Mouse (Mus musculus): ENCODE measurements around the gene Ptpro. TPM values are rescaled to one million over a fixed set of nuclear protein-coding genes. Genes with fewer than 3 reads are reported as not detected.
"Not testable (repeated sequence)": the region's sequence is repeated elsewhere in the genome, so short reads cannot be mapped to it uniquely, and the experiment has no call there.

Ptpro gene
- total RNA-seq, 2 experiments from 2014 or later: 3.5 to 4.1 TPM

DNA sequence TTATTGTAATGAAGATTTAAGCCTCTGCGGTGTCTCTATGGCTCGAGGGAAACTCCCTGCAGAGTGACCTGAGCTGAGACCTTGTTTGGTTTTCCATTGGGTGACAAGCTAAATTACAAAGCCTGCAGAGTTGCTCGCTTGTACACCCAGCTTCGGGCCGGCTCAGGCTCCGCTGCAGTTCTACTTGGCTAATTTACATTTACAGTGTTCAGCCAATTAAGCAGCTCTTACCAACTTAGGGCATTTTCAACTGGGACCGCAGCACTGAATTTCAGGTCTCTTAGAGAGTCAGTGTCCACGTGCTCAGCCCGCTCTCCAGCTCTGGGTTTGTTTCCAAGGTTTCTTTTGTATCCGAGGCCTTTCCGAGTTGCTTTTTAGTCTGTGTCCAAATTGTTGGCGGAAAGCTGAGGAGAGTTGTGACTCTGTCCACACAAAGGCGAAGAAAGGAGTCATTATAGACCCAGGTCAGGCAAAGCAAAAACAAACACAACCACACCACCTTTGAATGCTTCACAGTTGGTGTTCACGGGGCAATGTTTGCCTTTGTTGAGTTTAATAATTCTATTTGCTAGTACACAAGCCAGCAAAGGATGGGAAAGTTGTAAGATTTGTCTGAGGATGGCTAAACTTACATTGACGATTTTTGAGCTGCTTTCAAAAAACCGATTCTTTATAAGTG, 185.9 kb downstream of the Ptpro start:
- intact Hi-C loops (cut with DNase I): no loop called here
- DNase-seq (ENCODE audit: low spot score): no peak

- intact Hi-C loops (cut with DNase I): no loop called here
Observed at GRCm38 (mm10) chr6:137440559-137441486, 188.7 kb downstream of the Ptpro start.

GRCm38 (mm10) chr6:137443089-137443488, 191.0 kb downstream of the Ptpro start:
- DNase-seq (ENCODE audit: low spot score): no peak
- intact Hi-C loops (cut with DNase I): no loop called here

More at GRCm38 (mm10) chr6:137440559-137441486, 188.7 kb downstream of the Ptpro start:
- no peak for DNase-seq (ENCODE audit: low spot score)

DNA sequence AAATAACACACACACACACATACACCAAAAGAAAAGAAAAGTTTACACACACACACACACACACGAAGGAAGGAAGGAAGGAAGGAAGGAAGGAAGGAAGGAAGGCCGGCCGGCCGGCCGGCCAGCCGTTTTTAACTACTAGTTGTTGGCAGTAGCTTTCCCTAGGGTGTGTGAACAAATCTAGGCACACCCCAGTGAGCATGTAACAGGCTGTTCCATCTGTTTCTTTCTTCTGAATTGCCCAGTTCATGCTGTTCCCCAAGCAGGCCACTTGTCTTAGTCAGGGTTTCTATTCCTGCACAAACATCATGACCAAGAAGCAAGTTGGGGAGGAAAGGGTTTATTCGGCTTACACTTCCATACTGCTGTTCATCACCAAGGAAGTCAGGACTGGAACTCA, 194.0 kb downstream of the Ptpro start:
- intact Hi-C loops (cut with DNase I); DNase-seq (ENCODE audit: low spot score): not testable (repeated sequence)

DNA sequence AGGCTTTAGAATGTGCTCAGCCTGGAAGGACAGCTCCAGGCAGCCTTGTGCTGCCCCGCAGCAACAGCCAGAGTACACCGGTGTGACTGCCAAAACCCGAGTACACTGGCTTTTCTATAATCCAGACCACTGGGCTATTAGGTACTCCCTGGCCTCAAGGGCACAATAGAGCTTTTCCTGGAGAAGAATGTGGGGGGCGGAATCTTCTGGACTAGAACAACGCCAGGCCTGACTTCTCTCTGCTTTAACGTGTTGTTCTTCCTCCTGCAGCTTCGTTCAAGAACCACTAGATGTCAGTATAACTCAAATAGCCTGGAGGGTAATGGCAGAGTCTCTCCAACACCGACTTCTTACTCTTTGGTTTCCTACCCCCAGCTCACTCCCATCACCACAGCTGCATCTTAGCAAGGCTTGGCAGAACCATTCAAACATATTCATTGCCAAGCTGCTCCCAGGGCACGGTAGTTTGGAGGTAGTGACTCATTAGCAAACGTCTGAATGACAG, 203.5 kb downstream of the Ptpro start:
- intact Hi-C loops (cut with DNase I): loop anchor here (1.0 to 5.0 kb wide), 4 partner anchors 62 to 269 kb away; no protein-coding TSS in a partner anchor

GRCm38 (mm10) chr6:137456064-137456463, 203.9 kb downstream of the Ptpro start:
- DNase-seq (ENCODE audit: low spot score): no peak
- intact Hi-C loops (cut with DNase I): loop anchor here (5.0 kb wide), 3 partner anchors 61 to 191 kb away; no protein-coding TSS in a partner anchor

More for the DNA sequence above, 203.5 kb downstream of the Ptpro start:
- DNase-seq (ENCODE audit: low spot score): peak; percentile 33

GRCm38 (mm10) chr6:137457210-137457609, 205.1 kb downstream of the Ptpro start:
- intact Hi-C loops (cut with DNase I): loop anchor here (5.0 kb wide), 3 partner anchors 60 to 190 kb away; no protein-coding TSS in a partner anchor
- peak; percentile 19 for DNase-seq (ENCODE audit: low spot score)

DNA sequence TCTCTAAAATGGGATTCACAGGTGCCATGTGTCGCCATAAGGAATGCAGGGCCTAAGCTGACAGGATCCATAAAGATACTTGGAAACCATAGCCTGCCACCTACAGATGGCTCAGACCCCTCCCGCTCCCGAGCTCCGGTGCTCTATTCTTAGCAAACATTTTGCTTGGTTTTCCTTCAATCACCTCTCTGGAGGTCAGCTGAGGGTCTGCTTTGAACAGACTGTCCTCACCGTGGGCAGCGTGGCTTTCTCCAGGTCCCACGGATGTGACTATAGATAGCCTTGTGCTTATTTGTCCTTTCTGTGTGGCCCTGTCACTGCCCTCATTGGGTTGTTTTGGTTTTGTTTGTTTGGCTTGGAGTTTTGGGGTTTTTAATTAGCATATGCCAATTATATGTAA, 206.0 kb downstream of the Ptpro start:
- intact Hi-C loops (cut with DNase I): loop anchor here (5.0 kb wide), 3 partner anchors 59 to 189 kb away; no protein-coding TSS in a partner anchor
- no peak for DNase-seq (ENCODE audit: low spot score)

DNA sequence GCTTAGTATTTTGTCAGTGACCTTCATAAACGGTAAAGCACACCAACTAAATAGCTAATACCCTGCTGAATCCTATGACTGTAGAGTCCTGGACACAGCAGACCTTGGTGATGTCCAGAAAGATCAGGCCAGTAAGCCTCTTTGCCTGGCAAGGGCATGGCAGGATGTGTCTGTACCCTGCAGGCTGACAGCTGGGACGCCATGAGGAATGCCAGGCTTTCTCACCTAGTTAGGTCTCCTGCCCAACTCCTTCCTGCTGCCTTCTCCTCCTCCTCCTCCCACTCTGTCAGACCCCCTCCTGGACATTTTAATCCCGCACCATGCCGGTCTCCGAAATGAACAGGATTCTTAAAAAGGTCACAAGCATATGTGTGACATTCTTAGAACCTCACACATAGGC, 211.7 kb downstream of the Ptpro start:
- intact Hi-C loops (cut with DNase I): no loop called here
- DNase-seq (ENCODE audit: low spot score): no peak

GRCm38 (mm10) chr6:137465253-137465652, 213.1 kb downstream of the Ptpro start:
- intact Hi-C loops (cut with DNase I): no loop called here

GRCm38 (mm10) chr6:137466256-137466655, 214.1 kb downstream of the Ptpro start:
- intact Hi-C loops (cut with DNase I): no loop called here

More at GRCm38 (mm10) chr6:137465253-137465652, 213.1 kb downstream of the Ptpro start:
- peak; percentile 67 for DNase-seq (ENCODE audit: low spot score)

DNA sequence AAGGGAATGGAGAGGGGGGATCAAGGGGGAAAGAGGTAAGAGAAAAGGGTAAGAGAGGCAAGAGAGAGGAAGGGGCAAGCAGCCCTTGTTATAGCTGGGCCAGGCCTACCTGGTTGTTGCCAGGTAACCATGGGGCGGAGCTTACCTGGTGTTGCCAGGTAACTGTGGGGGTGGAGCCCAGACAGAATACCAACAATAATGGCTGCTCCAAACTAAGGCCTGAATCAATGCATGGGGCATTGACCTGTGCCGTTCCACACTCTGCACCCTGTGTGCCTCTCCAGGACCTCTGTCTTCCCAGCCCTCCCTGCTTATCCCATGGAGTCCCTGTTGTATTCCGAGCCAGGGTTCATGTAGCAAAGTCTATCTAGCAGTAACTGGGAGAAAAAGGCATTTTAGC, 215.6 kb downstream of the Ptpro start:
- no peak for DNase-seq (ENCODE audit: low spot score)
- intact Hi-C loops (cut with DNase I): no loop called here

More at GRCm38 (mm10) chr6:137466256-137466655, 214.1 kb downstream of the Ptpro start:
- DNase-seq (ENCODE audit: low spot score): no peak

GRCm38 (mm10) chr6:137469541-137469940, 217.4 kb downstream of the Ptpro start:
- DNase-seq (ENCODE audit: low spot score): no peak
- intact Hi-C loops (cut with DNase I): no loop called here

DNA sequence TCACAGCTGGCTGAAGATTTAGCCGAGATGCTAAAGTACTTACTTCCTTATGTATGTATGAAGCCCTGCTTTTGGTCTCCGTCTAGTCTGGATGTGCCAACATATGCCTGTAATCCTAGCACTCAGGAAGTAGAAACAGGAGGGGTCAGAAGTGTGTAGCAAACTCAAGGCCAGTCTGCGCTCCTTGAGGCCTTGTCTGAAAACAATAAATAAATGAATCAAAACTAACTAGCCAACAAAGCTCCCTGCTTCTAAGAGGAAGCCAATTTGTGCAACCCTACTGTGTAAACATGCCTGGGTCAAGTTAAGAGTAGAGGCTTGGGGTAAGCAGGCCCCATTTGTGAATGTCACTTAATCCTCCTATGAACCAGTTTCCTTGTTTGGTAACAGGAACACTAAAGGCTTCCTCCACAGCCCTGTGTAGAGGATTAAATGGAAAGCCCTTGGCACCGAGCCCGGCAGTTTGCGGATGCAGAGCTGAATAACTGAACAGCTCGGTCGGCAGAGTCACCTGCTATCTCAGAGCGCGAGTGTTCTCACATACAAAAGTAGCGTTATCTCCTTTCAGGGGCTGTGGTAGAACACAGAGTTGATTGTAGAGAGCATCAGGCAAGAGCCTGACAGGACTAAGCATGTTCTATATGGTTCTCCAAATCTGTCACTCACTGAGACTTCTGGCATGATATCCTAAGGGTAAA, 218.9 kb downstream of the Ptpro start:
- intact Hi-C loops (cut with DNase I): no loop called here
- peak; percentile 69 for DNase-seq (ENCODE audit: low spot score)

DNA sequence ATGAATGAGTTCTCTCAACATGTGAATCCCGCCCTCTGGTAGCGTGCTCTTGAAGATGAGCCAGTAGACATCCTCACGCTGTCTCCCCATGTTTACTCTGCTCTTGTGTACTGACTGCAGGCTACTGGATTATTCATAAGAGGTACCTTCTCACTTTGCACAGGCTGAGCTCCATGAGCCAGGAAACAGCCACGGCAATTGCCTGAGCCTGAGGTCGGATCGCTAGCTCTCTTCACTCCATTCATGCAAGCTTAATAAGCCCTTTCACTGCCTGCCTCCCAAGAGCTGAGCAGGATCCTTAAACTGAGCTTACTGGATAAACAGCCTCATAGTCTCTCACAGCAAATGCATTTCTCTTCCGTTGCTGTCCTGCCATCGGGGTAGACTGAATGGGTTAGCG, 220.0 kb downstream of the Ptpro start:
- intact Hi-C loops (cut with DNase I): no loop called here
- no peak for DNase-seq (ENCODE audit: low spot score)

GRCm38 (mm10) chr6:137473433-137473832, 221.3 kb downstream of the Ptpro start:
- intact Hi-C loops (cut with DNase I): no loop called here
- no peak for DNase-seq (ENCODE audit: low spot score)

DNA sequence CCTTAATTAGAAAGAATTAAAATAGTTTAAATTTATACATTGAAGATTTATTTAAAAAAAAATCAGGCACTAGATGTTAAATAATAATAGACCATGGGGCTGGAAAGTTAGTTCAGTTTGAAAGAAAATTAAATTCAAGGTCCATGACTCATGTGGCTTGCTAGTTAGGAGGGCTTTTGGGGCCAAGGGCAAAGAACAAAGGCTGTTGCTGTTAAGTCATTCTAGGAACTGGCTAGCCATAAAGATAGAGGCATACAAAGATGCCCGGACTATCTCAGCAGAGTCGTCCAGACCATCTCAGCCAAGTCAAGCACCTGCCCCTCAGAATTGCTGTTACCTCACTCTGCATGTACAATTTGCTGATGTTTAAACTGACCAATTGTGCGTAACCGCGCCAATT, 223.6 kb downstream of the Ptpro start:
- intact Hi-C loops (cut with DNase I); DNase-seq (ENCODE audit: low spot score): not testable (repeated sequence)

GRCm38 (mm10) chr6:137482891-137483290, 230.8 kb downstream of the Ptpro start:
- intact Hi-C loops (cut with DNase I): no loop called here
- no peak for DNase-seq (ENCODE audit: low spot score)

- intact Hi-C loops (cut with DNase I): no loop called here
- peak; percentile 43 for DNase-seq (ENCODE audit: low spot score)
Observed at GRCm38 (mm10) chr6:137487443-137487842, 235.3 kb downstream of the Ptpro start.

DNA sequence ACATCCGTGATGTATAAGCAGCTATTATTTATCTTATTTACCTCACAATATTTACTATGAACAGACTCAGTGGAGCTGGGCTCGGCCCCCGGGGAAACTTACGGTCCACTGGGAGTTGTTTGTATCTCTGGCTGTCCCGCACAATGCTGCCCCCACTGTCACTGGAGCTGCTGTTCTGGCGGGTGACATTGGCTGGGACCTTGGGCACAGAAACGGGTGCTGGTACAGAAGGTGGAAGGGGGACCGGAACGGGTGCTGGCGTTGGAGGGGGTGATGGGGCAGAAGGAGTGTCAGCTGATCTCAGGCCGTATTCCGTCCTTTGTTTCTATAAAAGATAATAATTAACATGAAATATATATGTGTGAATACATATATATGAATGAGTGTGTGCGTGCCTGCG, 238.0 kb downstream of the Ptpro start:
- intact Hi-C loops (cut with DNase I): no loop called here

More for the DNA sequence above, 238.0 kb downstream of the Ptpro start:
- DNase-seq (ENCODE audit: low spot score): no peak

All from heart, postnatal 25 days (tissue).